Mouse (Mus musculus): ENCODE measurements around the gene Guca2a. TPM values are rescaled to one million over a fixed set of nuclear protein-coding genes. Genes with fewer than 3 reads are reported as not detected.

The Guca2a gene
- total and polyA plus RNA-seq, 3 experiments: not detected

- no peaks in the 10 kb centered on the region for H3K79me2 ChIP-seq (replicated peaks; ENCODE audit: control insufficient read depth, extremely low read depth, insufficient read depth, poor library complexity, severe bottlenecking)
- TF ChIP-seq RCOR1 (conservative IDR thresholded peaks at IDR 0.05; ENCODE audit: low read depth, low read length) (no peak), GABPA (IDR thresholded peaks at IDR 0.05; ENCODE audit: insufficient replicate concordance, low read depth, low read length) (no peak), KAT2A (IDR thresholded peaks at IDR 0.05; ENCODE audit: insufficient replicate concordance, low read length) (no peak), MAFK (IDR thresholded peaks at IDR 0.05; ENCODE audit: insufficient replicate concordance, low read length) (no peak)
- H3K4me2 ChIP-seq (ENCODE audit: insufficient read depth, low read depth, poor library complexity, severe bottlenecking): peak overlapping the region; percentile 92
- peak; percentile 43 for DNase-seq (ENCODE audit: extremely low read depth)
- H3K4me3 ChIP-seq (replicated peaks in 1 of 3; ENCODE audit: low read depth in 2 of 3, low read length in 2 of 3, poor library complexity in 1 of 3): peak overlapping the region; percentile 4 to 34 (median 13)
- no peaks in the 10 kb centered on the region for H3K27me3 ChIP-seq (replicated peaks)
- dilution Hi-C loops (cut with MboI; ENCODE audit: extremely low pct_ligation_motif_present, extremely low pct_unique_long_range_greater_than_20kb, low sequenced_read_pairs) (no loop called here), in situ Hi-C loops (cut with MboI; ENCODE audit: low pct_ligation_motif_present, low pct_unique_long_range_greater_than_20kb, low sequenced_read_pairs) (loop anchor here (10.0 to 25.0 kb wide), 3 partner anchors 142 to 401 kb away; partner anchors contain the start of genes Cldn19, Ppcs and Zmynd12)
- H3K9ac ChIP-seq (ENCODE audit: insufficient read depth, low read depth): peak overlapping the region; percentile 51
- H3K36me3 ChIP-seq (replicated peaks in 1 of 2; ENCODE audit: control insufficient read depth in 1 of 2, insufficient read depth in 1 of 2, low read length in 1 of 2): no peaks in the 10 kb centered on the region
- H3K9me3 ChIP-seq (replicated peaks; ENCODE audit: low read length): no peaks in the 10 kb centered on the region
- H3K4me1 ChIP-seq (ENCODE audit: control insufficient read depth in 1 of 2, insufficient read depth in 2 of 2): peaks cover 18 to 47% of the 10 kb centered on the region in 2 experiments
- peak overlapping the region; percentile 71; the same call in 1 of the 2 replicates for H3K27ac ChIP-seq (ENCODE audit: insufficient read depth, low read depth)
These were observed 25.5 kb downstream of the Guca2a start for GRCm38 (mm10) chr4:119662976-119663375.

GRCm38 (mm10) chr4:119663409-119664095 is 26.0 kb downstream of the Guca2a start:
- Histone ChIP-seq H3K27me3 (replicated peaks) (no peaks in the 10 kb centered on the region), H3K4me2 (ENCODE audit: insufficient read depth, low read depth, poor library complexity, severe bottlenecking) (peak overlapping the region; percentile 92), H3K4me3 (replicated peaks in 1 of 3; ENCODE audit: low read depth in 2 of 3, low read length in 2 of 3, poor library complexity in 1 of 3) (peak overlapping the region in 2 of 3 experiments; percentile 4 to 36), H3K4me1 (ENCODE audit: control insufficient read depth in 1 of 2, insufficient read depth in 2 of 2) (peaks cover 24 to 53% of the 10 kb centered on the region in 2 experiments), H3K27ac (ENCODE audit: insufficient read depth, low read depth) (peak overlapping the region; percentile 71), H3K9ac (ENCODE audit: insufficient read depth, low read depth) (peak overlapping the region; percentile 51), H3K9me3 (replicated peaks; ENCODE audit: low read length) (no peaks in the 10 kb centered on the region), H3K36me3 (replicated peaks in 1 of 2; ENCODE audit: control insufficient read depth in 1 of 2, insufficient read depth in 1 of 2, low read length in 1 of 2) (no peaks in the 10 kb centered on the region), H3K79me2 (replicated peaks; ENCODE audit: control insufficient read depth, extremely low read depth, insufficient read depth, poor library complexity, severe bottlenecking) (no peaks in the 10 kb centered on the region)
- TF ChIP-seq CTCF (conservative IDR thresholded peaks at IDR 0.05 in 1 of 2, IDR thresholded peaks at IDR 0.05 in 1 of 2; ENCODE audit: low read depth in 2 of 2, low read length in 2 of 2) (no peak), TBP (conservative IDR thresholded peaks at IDR 0.05; ENCODE audit: low read depth, low read length) (peak; percentile 87), MXI1 (IDR thresholded peaks at IDR 0.05; ENCODE audit: low read depth, low read length) (peak; percentile 87), SMC3 (IDR thresholded peaks at IDR 0.05; ENCODE audit: low read depth, low read length) (no peak), EP300 (IDR thresholded peaks at IDR 0.05; ENCODE audit: low read length) (peak; percentile 42; the same call in 1 of the 2 replicates), MAX (IDR thresholded peaks at IDR 0.05; ENCODE audit: low read length) (peak; percentile 83), MAFK (IDR thresholded peaks at IDR 0.05; ENCODE audit: insufficient replicate concordance, low read length) (no peak), POLR2A (IDR thresholded peaks at IDR 0.05; ENCODE audit: low read depth, low read length) (peak; percentile 77), GABPA (IDR thresholded peaks at IDR 0.05; ENCODE audit: insufficient replicate concordance, low read depth, low read length) (no peak), IRF4 (IDR thresholded peaks at IDR 0.05; ENCODE audit: low read depth, low read length) (0 out of 2 replicates have a peak, but pooled peaks have one; percentile 15), E2F4 (IDR thresholded peaks at IDR 0.05; ENCODE audit: insufficient replicate concordance, low read depth, low read length) (no peak), USF1 (IDR thresholded peaks at IDR 0.05; ENCODE audit: low read depth, low read length) (no peak), MYC (IDR thresholded peaks at IDR 0.05; ENCODE audit: low read depth, low read length) (peak; percentile 39; the same call in 1 of the 2 replicates), NELFE (IDR thresholded peaks at IDR 0.05; ENCODE audit: low read depth, low read length) (no peak), PAX5 (IDR thresholded peaks at IDR 0.05; ENCODE audit: low read length) (no peak), TCF12 (IDR thresholded peaks at IDR 0.05; ENCODE audit: low read depth, low read length) (peak; percentile 45; the same call in 1 of the 2 replicates), ELF1 (IDR thresholded peaks at IDR 0.05; ENCODE audit: low read depth, low read length) (peak; percentile 65), ZMIZ1 (IDR thresholded peaks at IDR 0.05; ENCODE audit: low read depth, low read length) (no peak), NRF1 (IDR thresholded peaks at IDR 0.05; ENCODE audit: low read depth, low read length) (peak; percentile 68), BHLHE40 (IDR thresholded peaks at IDR 0.05; ENCODE audit: low read depth, low read length) (peak; percentile 93), HCFC1 (IDR thresholded peaks at IDR 0.05; ENCODE audit: low read depth, low read length) (peak; percentile 25; the same call in 1 of the 2 replicates), POLR2AphosphoS2 (IDR thresholded peaks at IDR 0.05; ENCODE audit: low read depth, low read length) (no peak), KAT2A (IDR thresholded peaks at IDR 0.05; ENCODE audit: insufficient replicate concordance, low read length) (no peak), UBTF (IDR thresholded peaks at IDR 0.05; ENCODE audit: low read depth, low read length) (no peak), ZNF384 (IDR thresholded peaks at IDR 0.05; ENCODE audit: low read depth, low read length) (peak; percentile 48; the same call in 1 of the 2 replicates), ZC3H11A (IDR thresholded peaks at IDR 0.05; ENCODE audit: low read depth, low read length) (no peak)
- in situ Hi-C loops (cut with MboI; ENCODE audit: low pct_ligation_motif_present, low pct_unique_long_range_greater_than_20kb, low sequenced_read_pairs) (loop anchor here (10.0 to 25.0 kb wide), 3 partner anchors 141 to 401 kb away; partner anchors contain the start of genes Cldn19, Ppcs and Zmynd12), dilution Hi-C loops (cut with MboI; ENCODE audit: extremely low pct_ligation_motif_present, extremely low pct_unique_long_range_greater_than_20kb, low sequenced_read_pairs) (no loop called here)
- DNase-seq (ENCODE audit: extremely low read depth): peak; percentile 79

Measured in CH12.LX (cell line).